Mouse (Mus musculus) bone marrow macrophage, adult 2 months (primary cell): Measurements from ENCODE around the gene Fthl17c.

Experiments used
- CTCF ChIP-seq: IDR thresholded peaks from 2 replicates; pipeline ENCODE4 v1.5.1; 2012; ENCODE audit warnings: low read depth, mild to moderate bottlenecking, low read length, moderate library complexity
- POLR2A ChIP-seq: IDR thresholded peaks from 2 replicates; pipeline ENCODE4 v1.6.1; 2012; ENCODE audit warnings: mild to moderate bottlenecking, low read depth, low read length, borderline replicate concordance

DNA sequence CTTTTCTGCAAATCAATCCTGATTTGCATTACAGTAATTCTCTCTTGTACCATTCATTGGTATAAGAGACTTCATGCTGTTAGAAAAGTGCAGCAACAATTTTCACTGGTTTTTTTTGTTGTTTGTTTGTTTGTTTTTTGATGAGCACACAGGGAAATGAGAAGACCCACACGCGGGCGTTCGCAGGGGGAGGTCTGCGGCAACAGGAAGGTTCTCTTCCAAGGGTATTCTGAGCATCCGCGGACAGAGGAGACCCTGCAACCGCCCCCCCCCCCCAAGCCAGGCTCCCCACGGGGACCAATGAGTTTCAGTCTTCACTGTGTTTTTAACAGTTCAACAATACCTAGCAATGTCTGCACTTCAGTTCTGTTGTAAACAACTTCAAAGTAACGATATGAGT lies 43.1 kb upstream of the Fthl17c start:
- no peak for TF ChIP-seq POLR2A
- no peak for TF ChIP-seq CTCF
